Mouse (Mus musculus) lung, postnatal 0 days (tissue): ENCODE data around the gene Krt222.

ENCODE experiments used
- CTCF ChIP-seq: IDR thresholded peaks from 2 replicates; pipeline ENCODE4 v1.5.1; 2016; ENCODE audit warnings: antibody characterized with exemption, mild to moderate bottlenecking
- EP300 ChIP-seq: IDR thresholded peaks from 2 replicates; pipeline ENCODE4 v1.6.1; 2016; ENCODE audit warnings: antibody characterized with exemption, mild to moderate bottlenecking, control low read depth

GRCm38 (mm10) chr11:99212693-99213092, 31.2 kb downstream of the Krt222 start:
- TF ChIP-seq CTCF: no peak
- TF ChIP-seq EP300: no peak
